Mouse (Mus musculus) ES-E14 (cell line): ENCODE measurements at regions not wholly inside any gene's neighbourhood (a gene's known extent, or its start where the extent isn't known, plus 50 kb on each side); places are given as distances from the start of the nearest gene placed in this dataset.

Experiments used
- CHD2 ChIP-seq: IDR thresholded peaks from 2 replicates; pipeline ENCODE4 v1.6.1; 2014; ENCODE audit warnings: mild to moderate bottlenecking, low read depth, low read length, inconsistent platforms
- MAFK ChIP-seq: IDR thresholded peaks from 2 replicates; pipeline ENCODE4 v1.6.1; 2014; ENCODE audit warnings: mild to moderate bottlenecking, low read depth, low read length, inconsistent platforms; ENCODE audit not compliant: insufficient read depth
- ZC3H11A ChIP-seq: IDR thresholded peaks from 2 replicates; pipeline ENCODE4 v1.6.1; 2012; ENCODE audit warnings: low read depth, mild to moderate bottlenecking, inconsistent platforms, low read length, borderline replicate concordance
- ZNF384 ChIP-seq: IDR thresholded peaks from 2 replicates; pipeline ENCODE4 v1.6.1; 2012; ENCODE audit warnings: low read depth, low read length, inconsistent platforms

DNA sequence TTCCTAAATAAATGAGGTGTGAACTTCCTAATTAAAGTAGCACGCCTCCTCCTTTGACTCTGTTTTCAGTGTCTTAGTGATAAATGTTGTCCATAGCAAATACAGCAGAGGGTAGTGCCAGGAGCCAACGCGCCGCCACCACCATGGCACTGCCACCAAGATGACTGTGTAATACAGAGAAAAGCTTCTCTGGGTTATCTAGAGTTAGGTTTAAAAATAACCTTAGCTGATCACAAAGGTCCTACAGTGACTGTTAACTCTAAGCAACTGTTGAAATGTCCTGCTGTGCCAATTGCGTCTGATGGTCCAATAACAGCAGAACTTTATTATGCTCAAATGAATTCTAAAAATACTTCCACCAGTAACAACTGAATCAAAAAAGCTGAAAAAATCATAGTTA is 186.1 kb upstream of the Hand2 start:
- TF ChIP-seq MAFK (no peak), CHD2 (no peak), ZNF384 (no peak), ZC3H11A (no peak)
